Mouse (Mus musculus) embryonic facial prominence, embryonic 11.5 days (tissue): ENCODE results near the gene Eef2. TPM values are rescaled to one million over a fixed set of nuclear protein-coding genes. Genes with fewer than 3 reads are reported as not detected.

Source experiments
- ATAC-seq: fragments of 200-750 bp; cut with Nextera tagmentation; replicated peaks from 2 replicates; pipeline ENCODE4 v1.8.0; 2017; ENCODE audit warnings: low read depth; ENCODE audit not compliant: insufficient number of reproducible peaks, low FRiP score, low TSS enrichment
- DNase-seq: peaks from one replicate; pipeline ENCODE4 v3.0.0-alpha.2; 2015; ENCODE audit warnings: low spot score
- H3K27ac ChIP-seq: fragments of 300-500 bp; sonication (generic); replicated peaks from 2 replicates; pipeline ENCODE4 v1.5.1; 2014; ENCODE audit warnings: mild to moderate bottlenecking, low read depth, low read length, control low read depth
- H3K27me3 ChIP-seq: fragments of 300-500 bp; sonication (generic); 2 replicates; pipeline ENCODE4 v1.6.1; 2014; ENCODE audit warnings: mild to moderate bottlenecking, low read length, moderate library complexity, mixed read lengths; ENCODE audit not compliant: control insufficient read depth, insufficient read depth
- H3K36me3 ChIP-seq: fragments of 300-500 bp; sonication (generic); replicated peaks from 2 replicates; pipeline ENCODE4 v1.6.1; 2014; ENCODE audit warnings: low read depth, mild to moderate bottlenecking, low read length, moderate library complexity, mixed read lengths; ENCODE audit not compliant: control insufficient read depth, insufficient read depth
- H3K4me1 ChIP-seq: fragments of 300-500 bp; sonication (generic); 2 replicates; pipeline ENCODE4 v1.6.1; 2014; ENCODE audit warnings: low read length, mixed read lengths; ENCODE audit not compliant: control insufficient read depth, insufficient read depth
- H3K4me2 ChIP-seq: fragments of 300-500 bp; sonication (generic); 2 replicates; pipeline ENCODE4 v1.6.1; 2014; ENCODE audit warnings: low read depth, mild to moderate bottlenecking, control low read depth, low read length, moderate library complexity
- H3K4me3 ChIP-seq: fragments of 300-500 bp; sonication (generic); 2 replicates; pipeline ENCODE4 v1.5.1; 2014; ENCODE audit warnings: low read depth, low read length, control low read depth
- H3K9ac ChIP-seq: fragments of 300-500 bp; sonication (generic); replicated peaks from 2 replicates; pipeline ENCODE4 v1.6.1; 2014; ENCODE audit warnings: mild to moderate bottlenecking, control low read depth, low read length
- H3K9me3 ChIP-seq: fragments of 300-500 bp; sonication (generic); replicated peaks from 2 replicates; pipeline ENCODE4 v1.6.1; 2016; ENCODE audit warnings: mild to moderate bottlenecking, low read length, inconsistent platforms, mixed read lengths; ENCODE audit not compliant: control insufficient read depth
- WGBS: fragments of 180-500 bp; shearing (Covaris S2); extraction: QIAGEN DNeasy Blood & Tissue Kit; methylation state at CpG from one replicate; pipeline ENCODE4 v1.1.7; 2014; 5-methylcytosine and 5-hydroxymethylcytosine counted together
- polyA plus RNA-seq: library from polyadenylated mRNA; unstranded; fragments of >200 nt; fragmentation: Nextera tagmentation; extraction: Ambion mirVana; gene quantifications from 2 replicates; pipeline ENCODE4 v1.2.1, GENCODE M21; 2014

The Eef2 gene
- polyA plus RNA-seq, 1 experiment from 2014 or later = 417 TPM

- peaks cover 20% of the 10 kb centered on the region for H3K36me3 ChIP-seq
- no peaks in the 10 kb centered on the region for H3K27me3 ChIP-seq
- DNase-seq (no peak), ATAC-seq (no peak)
- 97% methylated on average over 7 of the region's 7 CpGs for WGBS
- no peaks in the 10 kb centered on the region for H3K9me3 ChIP-seq
- H3K27ac ChIP-seq = no peak overlapping the region; the same call in 1 of the 2 replicates
- no peak overlapping the region for H3K9ac ChIP-seq
- no peak overlapping the region for H3K4me2 ChIP-seq
- H3K4me3 ChIP-seq = no peak overlapping the region
- peaks cover 15% of the 10 kb centered on the region for H3K4me1 ChIP-seq
Measured at GRCm38 (mm10) chr10:81143157-81143633, 33.2 kb upstream of the Eef2 start.

- Histone ChIP-seq H3K9ac (no peak overlapping the region), H3K4me1 (peaks cover 15% of the 10 kb centered on the region), H3K27ac (no peak overlapping the region), H3K4me3 (no peak overlapping the region), H3K4me2 (no peak overlapping the region), H3K36me3 (peaks cover 20% of the 10 kb centered on the region), H3K27me3 (no peaks in the 10 kb centered on the region), H3K9me3 (no peaks in the 10 kb centered on the region)
- ATAC-seq (no peak), DNase-seq (no peak)
- 95% methylated on average over 52 of the region's 52 CpGs for WGBS
Measured at GRCm38 (mm10) chr10:81143845-81144437, 32.5 kb upstream of the Eef2 start.

GRCm38 (mm10) chr10:81144667-81145066 lies 31.8 kb upstream of the Eef2 start:
- Histone ChIP-seq H3K9me3 (no peaks in the 10 kb centered on the region), H3K36me3 (peaks cover 20% of the 10 kb centered on the region)
- ATAC-seq = no peak

GRCm38 (mm10) chr10:81145307-81145706 lies 31.1 kb upstream of the Eef2 start:
- no peak overlapping the region for H3K4me3 ChIP-seq
- H3K27me3 ChIP-seq = no peaks in the 10 kb centered on the region
- H3K36me3 ChIP-seq = peaks cover 20% of the 10 kb centered on the region
- H3K4me1 ChIP-seq = peaks cover 7% of the 10 kb centered on the region
- WGBS = 90% methylated on average over 6 of the region's 6 CpGs
- H3K4me2 ChIP-seq = no peak overlapping the region
- no peak overlapping the region for H3K27ac ChIP-seq
- no peaks in the 10 kb centered on the region for H3K9me3 ChIP-seq
- no peak for DNase-seq
- no peak for ATAC-seq
- H3K9ac ChIP-seq = no peak overlapping the region

More at GRCm38 (mm10) chr10:81144667-81145066, 31.8 kb upstream of the Eef2 start:
- Histone ChIP-seq H3K4me3 (no peak overlapping the region), H3K4me1 (peaks cover 10% of the 10 kb centered on the region), H3K27me3 (no peaks in the 10 kb centered on the region), H3K27ac (no peak overlapping the region), H3K9ac (no peak overlapping the region), H3K4me2 (no peak overlapping the region)
- no peak for DNase-seq
- 96% methylated on average over 25 of the region's 27 CpGs for WGBS

- DNase-seq (no peak), ATAC-seq (no peak)
- WGBS = 80% methylated on average over 7 of the region's 7 CpGs
- no peak overlapping the region for H3K4me2 ChIP-seq
- H3K4me1 ChIP-seq = peaks cover 4% of the 10 kb centered on the region
- H3K36me3 ChIP-seq = peaks cover 20% of the 10 kb centered on the region
- no peaks in the 10 kb centered on the region for H3K27me3 ChIP-seq
- no peak overlapping the region for H3K4me3 ChIP-seq
- H3K27ac ChIP-seq = no peak overlapping the region
- no peak overlapping the region for H3K9ac ChIP-seq
- no peaks in the 10 kb centered on the region for H3K9me3 ChIP-seq
Measured at GRCm38 (mm10) chr10:81145778-81146177, 30.7 kb upstream of the Eef2 start.

- Histone ChIP-seq H3K9me3 (no peaks in the 10 kb centered on the region), H3K36me3 (peaks cover 20% of the 10 kb centered on the region), H3K4me2 (no peak overlapping the region), H3K9ac (no peak overlapping the region), H3K27ac (no peak overlapping the region), H3K27me3 (no peaks in the 10 kb centered on the region), H3K4me1 (no peaks in the 10 kb centered on the region; the same call in 1 of the 2 replicates), H3K4me3 (no peak overlapping the region)
- no peak for DNase-seq
- WGBS = 81% methylated on average over 4 of the region's 4 CpGs
- ATAC-seq = no peak
Measured at GRCm38 (mm10) chr10:81146296-81146695, 30.1 kb upstream of the Eef2 start.

GRCm38 (mm10) chr10:81151261-81151660 lies 25.2 kb upstream of the Eef2 start:
- 71% methylated on average over 6 of the region's 6 CpGs for WGBS
- Histone ChIP-seq H3K36me3 (peaks cover 28% of the 10 kb centered on the region), H3K4me3 (no peak overlapping the region), H3K4me2 (no peak overlapping the region), H3K27me3 (no peaks in the 10 kb centered on the region), H3K9ac (no peak overlapping the region), H3K4me1 (no peaks in the 10 kb centered on the region; the same call in 1 of the 2 replicates), H3K27ac (no peak overlapping the region), H3K9me3 (no peaks in the 10 kb centered on the region)
- ATAC-seq (no peak), DNase-seq (no peak)

- DNase-seq (no peak), ATAC-seq (no peak)
- H3K36me3 ChIP-seq = peaks cover 34% of the 10 kb centered on the region
- WGBS = 76% methylated on average over 12 of the region's 12 CpGs
- H3K27ac ChIP-seq = no peak overlapping the region
- H3K9me3 ChIP-seq = no peaks in the 10 kb centered on the region
- no peaks in the 10 kb centered on the region for H3K27me3 ChIP-seq
- no peaks in the 10 kb centered on the region; the same call in 1 of the 2 replicates for H3K4me1 ChIP-seq
- H3K4me2 ChIP-seq = no peak overlapping the region
- no peak overlapping the region for H3K4me3 ChIP-seq
- no peak overlapping the region for H3K9ac ChIP-seq
Measured at GRCm38 (mm10) chr10:81152609-81153008, 23.8 kb upstream of the Eef2 start.
